Mouse (Mus musculus): ENCODE measurements at regions not wholly inside any gene's neighbourhood (a gene's known extent, or its start where the extent isn't known, plus 50 kb on each side); places are given as distances from the start of the nearest gene placed in this dataset.

GRCm38 (mm10) chr13:25648430-25648786, 378.1 kb upstream of the Nrsn1 start:
- no peak for TF ChIP-seq GATA1 (IDR thresholded peaks at IDR 0.05; ENCODE audit: borderline replicate concordance, low read length)
- no peak for TF ChIP-seq FLI1 (IDR thresholded peaks at IDR 0.05; ENCODE audit: low read length)

Measured in megakaryocyte, embryonic 14.5 days (primary cell).